Mouse (Mus musculus) erythroblast, embryonic 14.5 days (primary cell): ENCODE results near the gene Dst.

Experiments
- GATA1 ChIP-seq: IDR thresholded peaks from 2 replicates; pipeline ENCODE4 v1.6.1; 2012; ENCODE audit warnings: low read length, inconsistent platforms, mixed read lengths
- TAL1 ChIP-seq: IDR thresholded peaks from 3 replicates; pipeline ENCODE4 v1.6.1; 2012; ENCODE audit warnings: low read length, inconsistent platforms, mixed read lengths

DNA sequence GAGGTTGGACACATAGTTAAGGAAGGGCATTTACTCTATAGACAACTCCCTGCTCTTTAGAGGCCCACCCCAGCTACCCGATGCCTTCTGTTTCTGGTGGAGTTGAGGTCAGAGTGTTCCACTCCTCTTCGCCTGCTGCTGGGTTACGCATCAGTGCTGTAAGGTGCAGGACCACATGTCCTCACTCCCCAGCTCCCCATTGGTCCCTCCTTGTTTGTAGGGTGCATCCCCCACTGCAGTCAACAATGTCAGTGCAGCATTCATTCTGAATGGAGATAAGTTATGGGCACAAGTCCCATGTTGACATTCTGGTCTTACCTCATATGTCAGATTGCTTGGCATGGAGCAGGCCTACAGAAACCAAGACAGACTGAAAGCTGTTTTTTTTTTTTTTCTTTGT, 143.2 kb downstream of the Dst start:
- TF ChIP-seq GATA1 = no peak
- TF ChIP-seq TAL1 = no peak
